In the genomic region with DNA sequence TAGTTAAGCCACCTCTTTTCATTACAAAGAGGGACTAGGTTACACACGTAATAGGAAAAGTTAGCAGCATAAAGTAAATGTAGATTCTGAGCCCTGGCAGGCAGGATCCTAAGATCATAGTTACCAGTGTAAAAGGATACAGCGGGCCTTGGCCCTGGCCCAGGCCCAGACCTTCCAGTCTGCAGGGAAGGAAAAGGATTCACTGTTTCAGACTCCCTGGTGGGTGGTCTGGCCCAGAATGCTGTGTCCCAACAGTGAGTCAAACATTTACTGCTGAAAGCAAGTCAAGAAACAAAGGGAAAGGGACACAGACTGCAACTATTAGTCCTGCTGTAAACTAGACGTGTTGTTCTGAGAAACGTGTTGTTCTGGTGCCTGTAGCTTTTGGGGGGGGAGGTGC, we compare ENCODE assay signal across 8 mouse cellular contexts. TPM values are rescaled to one million over a fixed set of nuclear protein-coding genes. Genes with fewer than 3 reads are reported as not detected.
DNase-seq lines count a peak whose midpoint lies in the region; ATAC-seq and TF ChIP-seq lines count a peak whose summit lies in the region.
"Had no signal": no experiment of that assay in that cellular context is flagged by ENCODE, and none has a peak within 500 bp of the region (broad histone marks: within the 10 kb centered on the region; RNA-seq: fewer than 3 reads in every experiment).

No protein-coding gene starts in this region.

- TF ChIP-seq CTCF in Patski (IDR thresholded peaks at IDR 0.05) = no peak

- no peak for ATAC-seq in Patski

- intact Hi-C loops in left cerebral cortex, postnatal 4 days (cut with DNase I) = no loop called here

- CTCF ChIA-PET in Patski (lab: Charles Lee) = no interaction called here

- in situ Hi-C loops in Patski (cut with MboI; ENCODE audit: low pct_unique_long_range_greater_than_20kb) = no loop called here

- POLR2A ChIA-PET in Patski (lab: Charles Lee) = no interaction called here

- no peaks in the 10 kb centered on the region for H3K27me3 ChIP-seq in Patski

- DNase-seq in left cerebral cortex, postnatal 4 days = peak; percentile 50
- DNase-seq in left cerebral cortex, adult 18-20 months (ENCODE audit: low spot score in 2 of 2) = no peak
- DNase-seq in Patski (ENCODE audit: low read depth, low spot score) = peak; percentile 42
- peak; percentile 26 to 53 for DNase-seq in cerebellum, postnatal 25 days
- DNase-seq in mesoderm, embryonic 11.5 days (ENCODE audit: low read depth, low spot score) = peak; percentile 44
- no peak for DNase-seq in urinary bladder, adult 18-20 months (ENCODE audit: low spot score in 2 of 2)
- DNase-seq in thymus, adult 18-20 months = no peak
- DNase-seq: spleen, adult 18-20 months had no signal

RNA-seq across cellular contexts. Expression of a gene that starts 2.6 kb away (rescaled TPM):
- 1 to 10 TPM; 2.9 to 3.0 TPM for total RNA-seq in left cerebral cortex, postnatal 4 days (2021)
- total RNA-seq in left cerebral cortex, adult 18-20 months (2021) = 10 to 100 TPM; 19.5 to 22.3 TPM
- 0.89 TPM for polyA plus RNA-seq in Patski (2021)

RNA-seq across cellular contexts. Expression of a gene that starts 8.1 kb away (rescaled TPM):
- 10 to 100 TPM; 40.3 to 44.6 TPM for total RNA-seq in left cerebral cortex, postnatal 4 days (2021)
- total RNA-seq in left cerebral cortex, adult 18-20 months (2021) = 10 to 100 TPM; 59.0 to 60.6 TPM
- 15.6 TPM for polyA plus RNA-seq in Patski (2021)

Comparison
In these comparisons a context has a peak if more than half of its experiments do, and no peak if none do; other contexts are left out.
1. DNase-seq: peak in left cerebral cortex, postnatal 4 days (single experiment), Patski (single experiment), cerebellum, postnatal 25 days (2 of 2) and mesoderm, embryonic 11.5 days (single experiment); none in left cerebral cortex, adult 18-20 months (0 of 2), urinary bladder, adult 18-20 months (0 of 2) and thymus, adult 18-20 months (0 of 2).
2. RNA of a gene that starts 2.6 kb away (total RNA-seq): 19.5 to 22.3 TPM in left cerebral cortex, adult 18-20 months; 2.9 to 3.0 TPM in left cerebral cortex, postnatal 4 days; every median in the first group is over 4 times any median in the second.